Mouse (Mus musculus) T-helper 17 cell (primary cell): ENCODE results near the gene Ntrk1.
"Not testable (repeated sequence)": the region's sequence is repeated elsewhere in the genome, so short reads cannot be mapped to it uniquely, and the experiment has no call there.

Experiments
- in situ Hi-C, 2 experiments: fragments of 300-600 bp; cut with MboI, MseI; formaldehyde crosslinking; loops; 1 replicate in 1 of 2; 2 replicates in 1 of 2; pipeline ENCODE4 v1.15.1; 2025; ENCODE audit warnings: high pct_unique_total_duplicates in 2 of 2

Gene Ntrk1

GRCm38 (mm10) chr3:87794922-87795325 lies at the start of gene Ntrk1:
Gene Ntrk1 (minus strand): TSS chr3:87795162.
- in situ Hi-C loops, result no loop called here

GRCm38 (mm10) chr3:87840858-87841257 lies 45.9 kb upstream of the Ntrk1 start:
- in situ Hi-C loops, result no loop called here

GRCm38 (mm10) chr3:87838622-87839021 lies 43.7 kb upstream of the Ntrk1 start:
- in situ Hi-C loops, result no loop called here

GRCm38 (mm10) chr3:87833482-87833881 lies 38.5 kb upstream of the Ntrk1 start:
- in situ Hi-C loops, result no loop called here

- in situ Hi-C loops, result no loop called here
Measured at GRCm38 (mm10) chr3:87832109-87832859, 37.3 kb upstream of the Ntrk1 start.

- in situ Hi-C loops, result no loop called here
Measured at GRCm38 (mm10) chr3:87829025-87829424, 34.1 kb upstream of the Ntrk1 start.

- in situ Hi-C loops, result no loop called here
Measured at GRCm38 (mm10) chr3:87828435-87828834, 33.5 kb upstream of the Ntrk1 start.

GRCm38 (mm10) chr3:87824206-87824605 lies 29.2 kb upstream of the Ntrk1 start, which contains the start of gene Pear1:
Gene Pear1 (minus strand): TSS chr3:87824306.
- in situ Hi-C loops, result not testable (repeated sequence)

- in situ Hi-C loops, result loop anchor here in 1 of 2 experiments (5.0 kb wide), 1 partner anchor 46 kb away; no protein-coding TSS in a partner anchor
Measured at GRCm38 (mm10) chr3:87818226-87818625, 23.3 kb upstream of the Ntrk1 start.

GRCm38 (mm10) chr3:87816646-87817093 lies 21.7 kb upstream of the Ntrk1 start:
- in situ Hi-C loops, result loop anchor here in 1 of 2 experiments (5.0 kb wide), 1 partner anchor 44 kb away; no protein-coding TSS in a partner anchor

GRCm38 (mm10) chr3:87816166-87816565 lies 21.2 kb upstream of the Ntrk1 start:
- in situ Hi-C loops, result loop anchor here in 1 of 2 experiments (5.0 kb wide), 1 partner anchor 44 kb away; no protein-coding TSS in a partner anchor

- in situ Hi-C loops, result no loop called here
Measured at GRCm38 (mm10) chr3:87812873-87813272, 17.9 kb upstream of the Ntrk1 start.

- in situ Hi-C loops, result no loop called here
Measured at GRCm38 (mm10) chr3:87812413-87812812, 17.5 kb upstream of the Ntrk1 start.

- in situ Hi-C loops, result no loop called here
Measured at GRCm38 (mm10) chr3:87811297-87811696, 16.3 kb upstream of the Ntrk1 start.

GRCm38 (mm10) chr3:87809322-87809962 lies 14.5 kb upstream of the Ntrk1 start:
- in situ Hi-C loops, result no loop called here

GRCm38 (mm10) chr3:87804038-87804677 lies 9.2 kb upstream of the Ntrk1 start:
- in situ Hi-C loops, result no loop called here

GRCm38 (mm10) chr3:87801681-87802080 lies 6.7 kb upstream of the Ntrk1 start:
- in situ Hi-C loops, result no loop called here

- in situ Hi-C loops, result no loop called here
Measured at GRCm38 (mm10) chr3:87796736-87797334, 1.9 kb upstream of the Ntrk1 start, which contains the start of gene Insrr. Gene Insrr (plus strand): TSS chr3:87796951.

GRCm38 (mm10) chr3:87795336-87796277 lies 645 bp upstream of the Ntrk1 start:
- in situ Hi-C loops, result no loop called here

GRCm38 (mm10) chr3:87789768-87790167 lies 5.2 kb downstream of the Ntrk1 start:
- in situ Hi-C loops, result no loop called here

GRCm38 (mm10) chr3:87789248-87789647 lies 5.7 kb downstream of the Ntrk1 start:
- in situ Hi-C loops, result no loop called here
